Mouse (Mus musculus) heart, embryonic 12.5 days (tissue): ENCODE results near the gene Frmd4a. TPM values are rescaled to one million over a fixed set of nuclear protein-coding genes. Genes with fewer than 3 reads are reported as not detected.

Experiments
- ATAC-seq: fragments of 200-750 bp; cut with Nextera tagmentation; 2 replicates; pipeline ENCODE4 v1.8.0; 2017; ENCODE audit warnings: moderate TSS enrichment, moderate library complexity; ENCODE audit not compliant: insufficient number of reproducible peaks, low FRiP score
- H3K27ac ChIP-seq: fragments of 300-500 bp; sonication (generic); 2 replicates; pipeline ENCODE4 v1.5.1; 2016; ENCODE audit warnings: mild to moderate bottlenecking, moderate library complexity; ENCODE audit not compliant: poor library complexity, severe bottlenecking
- H3K27me3 ChIP-seq: fragments of 300-500 bp; sonication (generic); replicated peaks from 2 replicates; pipeline ENCODE4 v1.6.1; 2016; ENCODE audit warnings: mild to moderate bottlenecking, moderate library complexity
- H3K36me3 ChIP-seq: fragments of 300-500 bp; sonication (generic); 2 replicates; pipeline ENCODE4 v1.6.1; 2016; ENCODE audit warnings: mild to moderate bottlenecking, moderate library complexity
- H3K4me1 ChIP-seq: fragments of 300-500 bp; sonication (generic); replicated peaks from 2 replicates; pipeline ENCODE4 v1.6.1; 2016; ENCODE audit warnings: mild to moderate bottlenecking
- H3K4me2 ChIP-seq: fragments of 300-500 bp; sonication (generic); 2 replicates; pipeline ENCODE4 v1.6.1; 2016; ENCODE audit warnings: mild to moderate bottlenecking, moderate library complexity
- H3K4me3 ChIP-seq: fragments of 300-500 bp; sonication (generic); 2 replicates; pipeline ENCODE4 v1.5.1; 2016; ENCODE audit warnings: mild to moderate bottlenecking
- H3K9ac ChIP-seq: fragments of 300-500 bp; sonication (generic); 2 replicates; pipeline ENCODE4 v1.6.1; 2016; ENCODE audit warnings: mild to moderate bottlenecking, moderate library complexity
- H3K9me3 ChIP-seq: fragments of 300-500 bp; sonication (generic); replicated peaks from 2 replicates; pipeline ENCODE4 v1.6.1; 2016; ENCODE audit warnings: mild to moderate bottlenecking, moderate library complexity
- WGBS: fragments of 180-500 bp; shearing (Covaris S2); methylation state at CpG from one replicate; pipeline ENCODE4 v1.1.7; 2016; 5-methylcytosine and 5-hydroxymethylcytosine counted together
- polyA plus RNA-seq: library from polyadenylated mRNA; unstranded; fragments of >200 nt; fragmentation: Nextera tagmentation; extraction: Ambion mirVana; gene quantifications from 2 replicates; pipeline ENCODE4 v1.2.1, GENCODE M21; 2016

Frmd4a gene
- polyA plus RNA-seq, 1 experiment from 2014 or later: 23.2 TPM

GRCm38 (mm10) chr2:4142221-4142950, 124.9 kb downstream of the Frmd4a start:
- no peak overlapping the region for H3K9ac ChIP-seq
- H3K27me3 ChIP-seq: no peaks in the 10 kb centered on the region
- H3K36me3 ChIP-seq: no peaks in the 10 kb centered on the region
- H3K4me2 ChIP-seq: no peak overlapping the region
- ATAC-seq: no peak
- WGBS: 54% methylated on average over 4 of the region's 4 CpGs
- 0 out of 2 replicates have a peak, but pooled peaks cover 3% of the 10 kb centered on the region for H3K4me1 ChIP-seq
- H3K4me3 ChIP-seq: no peak overlapping the region
- no peaks in the 10 kb centered on the region for H3K9me3 ChIP-seq
- H3K27ac ChIP-seq: no peak overlapping the region

GRCm38 (mm10) chr2:4144424-4144823, 126.9 kb downstream of the Frmd4a start:
- no peak overlapping the region for H3K4me3 ChIP-seq
- 84% methylated on average over 4 of the region's 4 CpGs for WGBS
- ATAC-seq: no peak

GRCm38 (mm10) chr2:4152521-4153040, 135.1 kb downstream of the Frmd4a start:
- WGBS: 11% methylated on average over 14 of the region's 14 CpGs
- H3K9ac ChIP-seq: peak overlapping the region; percentile 25; the same call in 1 of the 2 replicates
- no peak for ATAC-seq
- H3K4me1 ChIP-seq: no peaks in the 10 kb centered on the region
- H3K4me2 ChIP-seq: peak overlapping the region; percentile 78
- H3K9me3 ChIP-seq: no peaks in the 10 kb centered on the region
- peak overlapping the region; percentile 45 for H3K4me3 ChIP-seq
- H3K27ac ChIP-seq: no peak overlapping the region
- H3K36me3 ChIP-seq: no peaks in the 10 kb centered on the region
- H3K27me3 ChIP-seq: peaks cover 11% of the 10 kb centered on the region

More at GRCm38 (mm10) chr2:4144424-4144823, 126.9 kb downstream of the Frmd4a start:
- Histone ChIP-seq H3K4me2 (no peak overlapping the region), H3K9ac (no peak overlapping the region), H3K36me3 (no peaks in the 10 kb centered on the region), H3K27me3 (no peaks in the 10 kb centered on the region), H3K9me3 (no peaks in the 10 kb centered on the region), H3K27ac (no peak overlapping the region), H3K4me1 (0 out of 2 replicates have a peak, but pooled peaks cover 3% of the 10 kb centered on the region)

- H3K36me3 ChIP-seq: no peaks in the 10 kb centered on the region
- H3K9ac ChIP-seq: peak overlapping the region; percentile 25; the same call in 1 of the 2 replicates
- no peaks in the 10 kb centered on the region for H3K4me1 ChIP-seq
- whole genome bisulfite sequencing: 7% methylated on average over 16 of the region's 16 CpGs
- peak overlapping the region; percentile 78 for H3K4me2 ChIP-seq
- no peak for ATAC-seq
- H3K9me3 ChIP-seq: no peaks in the 10 kb centered on the region
- peak overlapping the region; percentile 45 for H3K4me3 ChIP-seq
- H3K27ac ChIP-seq: no peak overlapping the region
- H3K27me3 ChIP-seq: peaks cover 11% of the 10 kb centered on the region
Observed at GRCm38 (mm10) chr2:4153131-4153631, 135.7 kb downstream of the Frmd4a start.

- no peak overlapping the region for H3K27ac ChIP-seq
- no peaks in the 10 kb centered on the region for H3K4me1 ChIP-seq
- no peak for ATAC-seq
- no peaks in the 10 kb centered on the region for H3K9me3 ChIP-seq
- no peak overlapping the region for H3K4me2 ChIP-seq
- no peak overlapping the region for H3K4me3 ChIP-seq
- 71% methylated on average over 5 of the region's 5 CpGs for WGBS
- H3K36me3 ChIP-seq: no peaks in the 10 kb centered on the region
- H3K27me3 ChIP-seq: peaks cover 11% of the 10 kb centered on the region
- H3K9ac ChIP-seq: no peak overlapping the region
Observed at GRCm38 (mm10) chr2:4154036-4154653, 136.6 kb downstream of the Frmd4a start.

- H3K36me3 ChIP-seq: no peaks in the 10 kb centered on the region
- peaks cover 11% of the 10 kb centered on the region for H3K27me3 ChIP-seq
- H3K27ac ChIP-seq: no peak overlapping the region
- H3K9me3 ChIP-seq: no peaks in the 10 kb centered on the region
- no peak overlapping the region for H3K4me3 ChIP-seq
- WGBS: 88% methylated on average over 4 of the region's 4 CpGs
- H3K4me1 ChIP-seq: peaks cover 3% of the 10 kb centered on the region; the same call in 1 of the 2 replicates
- H3K9ac ChIP-seq: no peak overlapping the region
- no peak overlapping the region for H3K4me2 ChIP-seq
- ATAC-seq: no peak
Observed at GRCm38 (mm10) chr2:4154654-4155047, 137.1 kb downstream of the Frmd4a start.

GRCm38 (mm10) chr2:4155406-4155805, 137.9 kb downstream of the Frmd4a start:
- Histone ChIP-seq H3K27ac (no peak overlapping the region), H3K4me3 (no peak overlapping the region), H3K4me1 (peaks cover 7% of the 10 kb centered on the region; the same call in 1 of the 2 replicates)

GRCm38 (mm10) chr2:4156511-4156910, 139.0 kb downstream of the Frmd4a start:
- Histone ChIP-seq H3K4me2 (no peak overlapping the region), H3K27ac (no peak overlapping the region), H3K4me3 (no peak overlapping the region), H3K27me3 (peaks cover 11% of the 10 kb centered on the region), H3K4me1 (peaks cover 7% of the 10 kb centered on the region; the same call in 1 of the 2 replicates), H3K9me3 (no peaks in the 10 kb centered on the region), H3K9ac (no peak overlapping the region), H3K36me3 (no peaks in the 10 kb centered on the region)
- no peak for ATAC-seq

More at GRCm38 (mm10) chr2:4155406-4155805, 137.9 kb downstream of the Frmd4a start:
- H3K9me3 ChIP-seq: no peaks in the 10 kb centered on the region
- ATAC-seq: no peak
- H3K4me2 ChIP-seq: no peak overlapping the region
- peaks cover 11% of the 10 kb centered on the region for H3K27me3 ChIP-seq
- H3K36me3 ChIP-seq: no peaks in the 10 kb centered on the region
- no peak overlapping the region for H3K9ac ChIP-seq

- peaks cover 11% of the 10 kb centered on the region for H3K27me3 ChIP-seq
- ATAC-seq: no peak
- 83% methylated on average over 4 of the region's 4 CpGs for WGBS
- no peak overlapping the region for H3K4me3 ChIP-seq
- no peaks in the 10 kb centered on the region for H3K36me3 ChIP-seq
- peaks cover 7% of the 10 kb centered on the region; the same call in 1 of the 2 replicates for H3K4me1 ChIP-seq
- H3K27ac ChIP-seq: no peak overlapping the region
- no peaks in the 10 kb centered on the region for H3K9me3 ChIP-seq
- H3K9ac ChIP-seq: no peak overlapping the region
- H3K4me2 ChIP-seq: no peak overlapping the region
Observed at GRCm38 (mm10) chr2:4157396-4157795, 139.9 kb downstream of the Frmd4a start.

GRCm38 (mm10) chr2:4159574-4160203, 142.2 kb downstream of the Frmd4a start:
- peaks cover 7% of the 10 kb centered on the region; the same call in 1 of the 2 replicates for H3K4me1 ChIP-seq
- WGBS: 59% methylated on average over 15 of the region's 15 CpGs
- no peak overlapping the region for H3K27ac ChIP-seq
- no peak overlapping the region for H3K9ac ChIP-seq
- no peaks in the 10 kb centered on the region for H3K9me3 ChIP-seq
- ATAC-seq: no peak
- no peak overlapping the region for H3K4me2 ChIP-seq
- H3K4me3 ChIP-seq: no peak overlapping the region
- H3K36me3 ChIP-seq: no peaks in the 10 kb centered on the region
- H3K27me3 ChIP-seq: peaks cover 5% of the 10 kb centered on the region

- no peak overlapping the region for H3K27ac ChIP-seq
- H3K36me3 ChIP-seq: no peaks in the 10 kb centered on the region
- 76% methylated on average over 2 of the region's 2 CpGs for WGBS
- peaks cover 14% of the 10 kb centered on the region for H3K4me1 ChIP-seq
- peaks cover 14% of the 10 kb centered on the region for H3K9me3 ChIP-seq
- H3K4me3 ChIP-seq: no peak overlapping the region
- H3K9ac ChIP-seq: no peak overlapping the region
- H3K27me3 ChIP-seq: no peaks in the 10 kb centered on the region
- no peak overlapping the region for H3K4me2 ChIP-seq
- ATAC-seq: no peak
Observed at GRCm38 (mm10) chr2:4166191-4166590, 148.7 kb downstream of the Frmd4a start.
